Mouse (Mus musculus) embryonic facial prominence, embryonic 13.5 days (tissue): ENCODE results near the gene Nfib. TPM values are rescaled to one million over a fixed set of nuclear protein-coding genes. Genes with fewer than 3 reads are reported as not detected.

Experiments used
- ATAC-seq: fragments of 200-750 bp; cut with Nextera tagmentation; 2 replicates; pipeline ENCODE4 v1.8.0; 2017; ENCODE audit warnings: low read depth; ENCODE audit not compliant: insufficient number of reproducible peaks, insufficient read depth, low FRiP score, low TSS enrichment
- H3K27ac ChIP-seq: fragments of 300-500 bp; sonication (generic); 2 replicates; pipeline ENCODE4 v1.5.1; 2015; ENCODE audit warnings: moderate library complexity, mild to moderate bottlenecking, inconsistent platforms
- H3K27me3 ChIP-seq: fragments of 300-500 bp; sonication (generic); 2 replicates; pipeline ENCODE4 v1.6.1; 2015; ENCODE audit warnings: mild to moderate bottlenecking, inconsistent platforms
- H3K36me3 ChIP-seq: fragments of 300-500 bp; sonication (generic); 2 replicates; pipeline ENCODE4 v1.6.1; 2015; ENCODE audit warnings: mild to moderate bottlenecking, inconsistent platforms
- H3K4me1 ChIP-seq: fragments of 300-500 bp; sonication (generic); 2 replicates; pipeline ENCODE4 v1.6.1; 2015; ENCODE audit warnings: inconsistent platforms
- H3K4me2 ChIP-seq: fragments of 300-500 bp; sonication (generic); 2 replicates; pipeline ENCODE4 v1.6.1; 2015; ENCODE audit warnings: moderate library complexity, mild to moderate bottlenecking, inconsistent platforms
- H3K4me3 ChIP-seq: fragments of 300-500 bp; sonication (generic); 2 replicates; pipeline ENCODE4 v1.5.1; 2015; ENCODE audit warnings: mild to moderate bottlenecking, inconsistent platforms
- H3K9ac ChIP-seq: fragments of 300-500 bp; sonication (generic); 2 replicates; pipeline ENCODE4 v1.6.1; 2015; ENCODE audit warnings: mild to moderate bottlenecking, inconsistent platforms
- H3K9me3 ChIP-seq: fragments of 300-500 bp; sonication (generic); 2 replicates; pipeline ENCODE4 v1.6.1; 2016; ENCODE audit warnings: inconsistent platforms
- WGBS: fragments of 180-500 bp; shearing (Covaris S2); methylation state at CpG from one replicate; pipeline ENCODE4 v1.1.7; 2015; ENCODE audit warnings: mixed read lengths; 5-methylcytosine and 5-hydroxymethylcytosine counted together
- polyA plus RNA-seq: library from polyadenylated mRNA; unstranded; fragments of >200 nt; fragmentation: Nextera tagmentation; extraction: Ambion mirVana; gene quantifications from 2 replicates; pipeline ENCODE4 v1.2.1, GENCODE M21; 2015

Nfib gene
- polyA plus RNA-seq, 1 experiment from 2014 or later = 104 TPM

- Histone ChIP-seq H3K9ac (no peak overlapping the region), H3K4me3 (no peak overlapping the region), H3K27ac (peak overlapping the region; percentile 39; the same call in 1 of the 2 replicates), H3K9me3 (no peaks in the 10 kb centered on the region), H3K4me2 (no peak overlapping the region), H3K4me1 (peaks cover 40% of the 10 kb centered on the region), H3K27me3 (peaks cover 2% of the 10 kb centered on the region; the same call in 1 of the 2 replicates), H3K36me3 (no peaks in the 10 kb centered on the region)
- WGBS = 23% methylated on average over 2 of the region's 2 CpGs
- no peak for ATAC-seq
These were observed 462 bp upstream of the Nfib start for GRCm38 (mm10) chr4:82706012-82706411.

GRCm38 (mm10) chr4:82704079-82704830, 1.3 kb downstream of the Nfib start:
- H3K4me1 ChIP-seq = peaks cover 47% of the 10 kb centered on the region
- H3K36me3 ChIP-seq = no peaks in the 10 kb centered on the region
- no peak for ATAC-seq
- H3K9ac ChIP-seq = 0 out of 2 replicates have a peak overlapping the region, but pooled peaks have one; percentile 16
- H3K27me3 ChIP-seq = peaks cover 2% of the 10 kb centered on the region; the same call in 1 of the 2 replicates
- no peaks in the 10 kb centered on the region for H3K9me3 ChIP-seq
- no peak overlapping the region for H3K4me3 ChIP-seq
- no peak overlapping the region for H3K27ac ChIP-seq
- 69% methylated on average over 19 of the region's 19 CpGs for WGBS
- H3K4me2 ChIP-seq = peak overlapping the region; percentile 29

- Histone ChIP-seq H3K27ac (no peak overlapping the region), H3K27me3 (peaks cover 6% of the 10 kb centered on the region), H3K4me2 (no peak overlapping the region), H3K4me3 (no peak overlapping the region), H3K9me3 (no peaks in the 10 kb centered on the region), H3K36me3 (no peaks in the 10 kb centered on the region), H3K4me1 (peaks cover 47% of the 10 kb centered on the region), H3K9ac (no peak overlapping the region)
- ATAC-seq = no peak
- WGBS = 25% methylated on average over 6 of the region's 6 CpGs
These were observed 2.7 kb downstream of the Nfib start for GRCm38 (mm10) chr4:82702808-82703207.

GRCm38 (mm10) chr4:82699504-82699903, 6.0 kb downstream of the Nfib start:
- no peaks in the 10 kb centered on the region for H3K9me3 ChIP-seq
- 70% methylated on average over 11 of the region's 11 CpGs for WGBS
- H3K27ac ChIP-seq = no peak overlapping the region
- H3K36me3 ChIP-seq = no peaks in the 10 kb centered on the region
- no peak for ATAC-seq
- peaks cover 9% of the 10 kb centered on the region for H3K27me3 ChIP-seq
- no peak overlapping the region for H3K4me3 ChIP-seq
- H3K9ac ChIP-seq = no peak overlapping the region
- peaks cover 38% of the 10 kb centered on the region for H3K4me1 ChIP-seq
- H3K4me2 ChIP-seq = no peak overlapping the region

GRCm38 (mm10) chr4:82698616-82699015, 6.9 kb downstream of the Nfib start:
- Histone ChIP-seq H3K36me3 (no peaks in the 10 kb centered on the region), H3K4me2 (no peak overlapping the region), H3K4me3 (no peak overlapping the region), H3K27ac (no peak overlapping the region), H3K9me3 (no peaks in the 10 kb centered on the region), H3K27me3 (peaks cover 13% of the 10 kb centered on the region), H3K9ac (no peak overlapping the region), H3K4me1 (peaks cover 31% of the 10 kb centered on the region)
- WGBS = 81% methylated on average over 12 of the region's 12 CpGs
- ATAC-seq = no peak

GRCm38 (mm10) chr4:82697151-82697550, 8.4 kb downstream of the Nfib start:
- H3K4me1 ChIP-seq = peaks cover 38% of the 10 kb centered on the region
- H3K4me2 ChIP-seq = no peak overlapping the region
- ATAC-seq = no peak
- no peaks in the 10 kb centered on the region for H3K36me3 ChIP-seq
- 62% methylated on average over 6 of the region's 6 CpGs for WGBS
- no peaks in the 10 kb centered on the region for H3K9me3 ChIP-seq
- H3K27me3 ChIP-seq = peaks cover 21% of the 10 kb centered on the region
- H3K9ac ChIP-seq = no peak overlapping the region
- no peak overlapping the region for H3K27ac ChIP-seq
- H3K4me3 ChIP-seq = no peak overlapping the region

GRCm38 (mm10) chr4:82695760-82696501, 9.6 kb downstream of the Nfib start:
- Histone ChIP-seq H3K27ac (no peak overlapping the region), H3K4me3 (no peak overlapping the region), H3K4me1 (peaks cover 49% of the 10 kb centered on the region), H3K36me3 (no peaks in the 10 kb centered on the region), H3K27me3 (peaks cover 21% of the 10 kb centered on the region), H3K9ac (no peak overlapping the region), H3K9me3 (no peaks in the 10 kb centered on the region), H3K4me2 (no peak overlapping the region)
- no peak for ATAC-seq
- 60% methylated on average over 5 of the region's 5 CpGs for WGBS

- ATAC-seq = no peak
- Histone ChIP-seq H3K4me3 (no peak overlapping the region), H3K9ac (no peak overlapping the region), H3K27ac (peak overlapping the region; percentile 64), H3K4me1 (peaks cover 52% of the 10 kb centered on the region), H3K36me3 (no peaks in the 10 kb centered on the region), H3K27me3 (peaks cover 27% of the 10 kb centered on the region), H3K9me3 (no peaks in the 10 kb centered on the region), H3K4me2 (peak overlapping the region; percentile 43)
- 13% methylated on average over 3 of the region's 3 CpGs for WGBS
These were observed 13.6 kb downstream of the Nfib start for GRCm38 (mm10) chr4:82692009-82692326.

GRCm38 (mm10) chr4:82691126-82692008, 14.2 kb downstream of the Nfib start:
- Histone ChIP-seq H3K27me3 (peaks cover 29% of the 10 kb centered on the region), H3K4me1 (peaks cover 50% of the 10 kb centered on the region), H3K36me3 (no peaks in the 10 kb centered on the region), H3K4me3 (no peak overlapping the region), H3K4me2 (peak overlapping the region; percentile 43), H3K9ac (no peak overlapping the region), H3K9me3 (no peaks in the 10 kb centered on the region), H3K27ac (peak overlapping the region; percentile 64)
- 21% methylated on average over 4 of the region's 4 CpGs for WGBS
- peak; percentile 81 for ATAC-seq

- no peaks in the 10 kb centered on the region for H3K9me3 ChIP-seq
- ATAC-seq = 0 out of 2 replicates have a peak, but pooled peaks have one; percentile 27
- H3K9ac ChIP-seq = no peak overlapping the region
- H3K27me3 ChIP-seq = peaks cover 33% of the 10 kb centered on the region
- H3K4me1 ChIP-seq = peaks cover 43% of the 10 kb centered on the region
- H3K4me3 ChIP-seq = no peak overlapping the region
- no peaks in the 10 kb centered on the region for H3K36me3 ChIP-seq
- peak overlapping the region; percentile 57 for H3K27ac ChIP-seq
- 35% methylated on average over 7 of the region's 7 CpGs for WGBS
- no peak overlapping the region for H3K4me2 ChIP-seq
These were observed 15.3 kb downstream of the Nfib start for GRCm38 (mm10) chr4:82690267-82690666.

GRCm38 (mm10) chr4:82686037-82686436, 19.5 kb downstream of the Nfib start:
- no peak overlapping the region for H3K4me2 ChIP-seq
- no peaks in the 10 kb centered on the region for H3K9me3 ChIP-seq
- peaks cover 22% of the 10 kb centered on the region for H3K4me1 ChIP-seq
- peaks cover 26% of the 10 kb centered on the region for H3K27me3 ChIP-seq
- 90% methylated on average over 6 of the region's 6 CpGs for WGBS
- no peaks in the 10 kb centered on the region for H3K36me3 ChIP-seq
- H3K27ac ChIP-seq = no peak overlapping the region
- H3K9ac ChIP-seq = no peak overlapping the region
- H3K4me3 ChIP-seq = no peak overlapping the region
- no peak for ATAC-seq
